Mouse (Mus musculus): ENCODE results near the gene Ccdc163.
A peak's percentile ranks its signal among the peaks of the same experiment; 100 is the strongest.
"Not testable (repeated sequence)": the region's sequence is repeated elsewhere in the genome, so short reads cannot be mapped to it uniquely, and the experiment has no call there.

Ccdc163 gene

GRCm38 (mm10) chr4:116708201-116708764 is at the start of gene Ccdc163, which contains the start of gene Mmachc:
Gene Ccdc163, plus strand, starts transcription at chr4:116708509.
Gene Mmachc, minus strand, starts transcription at chr4:116708406.
- peak; percentile 90 for DNase-seq

- DNase-seq, result no peak
Observed at GRCm38 (mm10) chr4:116659474-116659873, 48.8 kb upstream of the Ccdc163 start.

GRCm38 (mm10) chr4:116659916-116660315 is 48.4 kb upstream of the Ccdc163 start:
- DNase-seq, result not testable (repeated sequence)

- DNase-seq, result no peak
Observed at GRCm38 (mm10) chr4:116660829-116661228, 47.5 kb upstream of the Ccdc163 start.

GRCm38 (mm10) chr4:116661998-116662397 is 46.3 kb upstream of the Ccdc163 start:
- DNase-seq, result no peak

GRCm38 (mm10) chr4:116666625-116667024 is 41.7 kb upstream of the Ccdc163 start:
- DNase-seq, result no peak

GRCm38 (mm10) chr4:116668145-116668544 is 40.2 kb upstream of the Ccdc163 start:
- DNase-seq, result no peak

GRCm38 (mm10) chr4:116669291-116669690 is 39.0 kb upstream of the Ccdc163 start:
- DNase-seq, result no peak

GRCm38 (mm10) chr4:116672785-116673184 is 35.5 kb upstream of the Ccdc163 start:
- DNase-seq, result no peak

GRCm38 (mm10) chr4:116674761-116675160 is 33.5 kb upstream of the Ccdc163 start:
- DNase-seq, result not testable (repeated sequence)

GRCm38 (mm10) chr4:116676027-116676426 is 32.3 kb upstream of the Ccdc163 start:
- DNase-seq, result no peak

- DNase-seq, result no peak
Observed at GRCm38 (mm10) chr4:116677808-116678207, 30.5 kb upstream of the Ccdc163 start.

- no peak for DNase-seq
Observed at GRCm38 (mm10) chr4:116679141-116679540, 29.2 kb upstream of the Ccdc163 start.

GRCm38 (mm10) chr4:116680521-116680920 is 27.8 kb upstream of the Ccdc163 start:
- DNase-seq, result not testable (repeated sequence)

GRCm38 (mm10) chr4:116683957-116684356 is 24.4 kb upstream of the Ccdc163 start:
- DNase-seq, result no peak

- no peak for DNase-seq
Observed at GRCm38 (mm10) chr4:116684665-116685064, 23.6 kb upstream of the Ccdc163 start.

- peak; percentile 90 for DNase-seq
Observed at GRCm38 (mm10) chr4:116685402-116686061, 22.8 kb upstream of the Ccdc163 start, which contains the start of gene Prdx1. Gene Prdx1, plus strand, starts transcription at chr4:116685544.

GRCm38 (mm10) chr4:116687041-116687440 is 21.3 kb upstream of the Ccdc163 start:
- no peak for DNase-seq

GRCm38 (mm10) chr4:116689309-116689876 is 18.9 kb upstream of the Ccdc163 start:
- DNase-seq, result no peak

GRCm38 (mm10) chr4:116692146-116692545 is 16.2 kb upstream of the Ccdc163 start:
- no peak for DNase-seq

- no peak for DNase-seq
Observed at GRCm38 (mm10) chr4:116693785-116694184, 14.5 kb upstream of the Ccdc163 start.

- DNase-seq, result no peak
Observed at GRCm38 (mm10) chr4:116698693-116699342, 9.5 kb upstream of the Ccdc163 start.

- DNase-seq, result no peak
Observed at GRCm38 (mm10) chr4:116700964-116701363, 7.3 kb upstream of the Ccdc163 start.

GRCm38 (mm10) chr4:116703804-116704203 is 4.5 kb upstream of the Ccdc163 start:
- peak; percentile 58 for DNase-seq
